Mouse (Mus musculus) midbrain, embryonic 10.5 days (tissue): Measurements from ENCODE around the gene D630039A03Rik. TPM values are rescaled to one million over a fixed set of nuclear protein-coding genes. Genes with fewer than 3 reads are reported as not detected.

Source experiments
- DNase-seq: peaks from one replicate; pipeline ENCODE4 v3.0.0-alpha.2; 2017; ENCODE audit warnings: low spot score
- H3K27ac ChIP-seq: fragments of 300-500 bp; sonication (generic); replicated peaks from 2 replicates; pipeline ENCODE4 v1.5.1; 2016; ENCODE audit warnings: mild to moderate bottlenecking
- H3K27me3 ChIP-seq: fragments of 300-500 bp; sonication (generic); 2 replicates; pipeline ENCODE4 v1.6.1; 2016; ENCODE audit warnings: low read depth, mild to moderate bottlenecking; ENCODE audit not compliant: poor library complexity, severe bottlenecking
- H3K36me3 ChIP-seq: fragments of 300-500 bp; sonication (generic); 2 replicates; pipeline ENCODE4 v1.6.1; 2016; ENCODE audit warnings: mild to moderate bottlenecking, moderate library complexity
- H3K4me1 ChIP-seq: fragments of 300-500 bp; sonication (generic); 2 replicates; pipeline ENCODE4 v1.6.1; 2016
- H3K4me3 ChIP-seq: fragments of 300-500 bp; sonication (generic); 2 replicates; pipeline ENCODE4 v1.5.1; 2016; ENCODE audit warnings: mild to moderate bottlenecking, moderate library complexity
- H3K9me3 ChIP-seq: fragments of 300-500 bp; sonication (generic); replicated peaks from 2 replicates; pipeline ENCODE4 v1.6.1; 2016; ENCODE audit warnings: mild to moderate bottlenecking
- WGBS: fragments of 180-500 bp; shearing (Covaris S2); methylation state at CpG from one replicate; pipeline ENCODE4 v1.1.7; 2016; 5-methylcytosine and 5-hydroxymethylcytosine counted together
- polyA plus RNA-seq: library from polyadenylated mRNA; unstranded; fragments of >200 nt; fragmentation: Nextera tagmentation; extraction: Ambion mirVana; gene quantifications from 2 replicates; pipeline ENCODE4 v1.2.1, GENCODE M21; 2016

Gene D630039A03Rik
- polyA plus RNA-seq, 1 experiment from 2014 or later: 0.10 TPM

DNA sequence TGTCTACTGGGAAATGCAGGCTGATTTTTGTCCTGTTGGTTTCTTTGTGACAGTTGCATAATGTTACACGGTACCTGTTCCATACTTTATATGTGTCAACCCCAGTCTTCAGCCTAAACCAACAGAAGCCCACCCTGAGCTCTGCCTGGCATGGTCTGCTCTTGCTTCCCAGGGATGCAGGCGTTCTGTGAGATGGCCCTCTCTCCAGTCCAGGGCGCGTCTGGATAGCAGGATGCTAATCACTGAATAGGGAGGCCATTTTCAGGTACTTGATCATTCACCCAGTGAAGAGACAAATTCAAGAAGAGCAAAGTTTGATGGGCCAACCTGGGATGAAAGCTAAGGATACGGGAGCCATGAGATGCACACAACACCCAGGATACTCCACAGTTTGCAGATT, 37.0 kb downstream of the D630039A03Rik start:
- Histone ChIP-seq H3K9me3 (no peaks in the 10 kb centered on the region), H3K27ac (no peak overlapping the region), H3K4me1 (no peaks in the 10 kb centered on the region), H3K4me3 (no peak overlapping the region), H3K36me3 (no peaks in the 10 kb centered on the region), H3K27me3 (no peaks in the 10 kb centered on the region)
- WGBS: 91% methylated on average over 5 of the region's 5 CpGs
- no peak for DNase-seq

GRCm38 (mm10) chr4:57867454-57867853, 48.6 kb downstream of the D630039A03Rik start:
- Histone ChIP-seq H3K4me3 (no peak overlapping the region), H3K4me1 (peaks cover 16% of the 10 kb centered on the region), H3K27ac (no peak overlapping the region), H3K36me3 (no peaks in the 10 kb centered on the region), H3K27me3 (no peaks in the 10 kb centered on the region), H3K9me3 (no peaks in the 10 kb centered on the region)
- WGBS: 49% methylated on average over 10 of the region's 10 CpGs
- DNase-seq: no peak

- WGBS: 76% methylated on average over 9 of the region's 9 CpGs
- no peak for DNase-seq
- H3K27me3 ChIP-seq: no peaks in the 10 kb centered on the region
These were observed 49.1 kb downstream of the D630039A03Rik start for GRCm38 (mm10) chr4:57866990-57867389.

GRCm38 (mm10) chr4:57866088-57866487, 50.0 kb downstream of the D630039A03Rik start:
- DNase-seq: no peak
- H3K4me3 ChIP-seq: no peak overlapping the region
- H3K27ac ChIP-seq: no peak overlapping the region
- H3K27me3 ChIP-seq: no peaks in the 10 kb centered on the region
- WGBS: 29% methylated on average over 2 of the region's 2 CpGs
- peaks cover 3% of the 10 kb centered on the region for H3K36me3 ChIP-seq
- H3K9me3 ChIP-seq: no peaks in the 10 kb centered on the region
- peaks cover 16% of the 10 kb centered on the region for H3K4me1 ChIP-seq

More at GRCm38 (mm10) chr4:57866990-57867389, 49.1 kb downstream of the D630039A03Rik start:
- Histone ChIP-seq H3K36me3 (no peaks in the 10 kb centered on the region), H3K9me3 (no peaks in the 10 kb centered on the region), H3K4me1 (peaks cover 16% of the 10 kb centered on the region), H3K4me3 (no peak overlapping the region), H3K27ac (no peak overlapping the region)

GRCm38 (mm10) chr4:57862269-57862986, 53.7 kb downstream of the D630039A03Rik start:
- no peaks in the 10 kb centered on the region for H3K27me3 ChIP-seq
- H3K27ac ChIP-seq: no peak overlapping the region
- WGBS: 84% methylated on average over 9 of the region's 9 CpGs
- no peak overlapping the region for H3K4me3 ChIP-seq
- peaks cover 39% of the 10 kb centered on the region for H3K36me3 ChIP-seq
- H3K9me3 ChIP-seq: no peaks in the 10 kb centered on the region
- peaks cover 14% of the 10 kb centered on the region for H3K4me1 ChIP-seq
- DNase-seq: no peak

- DNase-seq: no peak
- no peaks in the 10 kb centered on the region for H3K27me3 ChIP-seq
- WGBS: 92% methylated on average over 8 of the region's 8 CpGs
- peaks cover 3% of the 10 kb centered on the region; the same call in 1 of the 2 replicates for H3K9me3 ChIP-seq
- no peak overlapping the region for H3K4me3 ChIP-seq
- peaks cover 45% of the 10 kb centered on the region for H3K36me3 ChIP-seq
- peaks cover 9% of the 10 kb centered on the region; the same call in 1 of the 2 replicates for H3K4me1 ChIP-seq
- H3K27ac ChIP-seq: no peak overlapping the region
These were observed 54.2 kb downstream of the D630039A03Rik start for GRCm38 (mm10) chr4:57861856-57862255.

DNA sequence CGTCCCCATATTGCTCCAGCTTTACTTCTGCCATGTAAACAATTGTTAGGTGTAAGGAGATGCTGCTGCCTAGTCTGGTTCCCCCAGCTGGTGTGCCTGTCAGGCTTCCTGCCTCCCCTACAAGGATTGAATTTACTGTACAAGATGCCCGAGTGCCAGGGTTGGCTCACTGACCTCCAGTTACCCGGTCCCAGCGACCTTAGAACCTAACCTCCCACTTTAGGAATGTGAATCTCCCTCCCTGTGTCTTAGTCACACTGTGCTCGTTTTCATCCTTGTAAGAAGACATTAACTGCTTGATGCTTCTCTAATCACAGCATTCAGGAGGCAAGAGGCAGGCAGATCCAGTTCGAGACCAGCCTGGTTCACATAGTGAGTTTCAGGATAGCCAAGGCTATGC, 54.9 kb downstream of the D630039A03Rik start:
- Histone ChIP-seq H3K4me3 (no peak overlapping the region), H3K36me3 (peaks cover 52% of the 10 kb centered on the region), H3K9me3 (peaks cover 10% of the 10 kb centered on the region; the same call in 1 of the 2 replicates), H3K27me3 (no peaks in the 10 kb centered on the region), H3K4me1 (0 out of 2 replicates have a peak, but pooled peaks cover 6% of the 10 kb centered on the region), H3K27ac (no peak overlapping the region)
- DNase-seq: no peak
- WGBS: 83% methylated on average over 6 of the region's 6 CpGs

DNA sequence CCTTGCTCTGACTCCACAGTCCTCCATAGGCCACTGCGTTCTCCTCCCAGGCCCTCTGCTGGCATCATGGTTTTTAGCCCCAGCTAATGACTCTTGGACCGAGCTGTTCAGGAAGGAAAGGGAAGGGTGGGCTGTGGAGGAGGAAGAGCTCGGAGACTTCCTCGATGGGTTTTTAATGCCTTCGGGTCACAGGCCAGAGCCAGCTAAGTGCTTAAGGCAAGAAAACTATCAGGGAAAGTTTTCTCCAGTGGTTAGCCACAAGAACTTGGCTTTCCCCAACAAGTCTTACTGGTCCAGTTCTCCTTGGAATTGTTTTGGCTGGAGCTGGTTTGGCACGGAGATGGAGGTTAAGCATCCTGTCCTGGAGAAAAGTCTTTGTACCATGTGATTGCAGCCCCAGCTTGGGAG, 55.9 kb downstream of the D630039A03Rik start:
- Histone ChIP-seq H3K4me1 (no peaks in the 10 kb centered on the region), H3K27me3 (no peaks in the 10 kb centered on the region), H3K4me3 (no peak overlapping the region), H3K27ac (no peak overlapping the region), H3K36me3 (peaks cover 62% of the 10 kb centered on the region), H3K9me3 (peaks cover 12% of the 10 kb centered on the region; the same call in 1 of the 2 replicates)
- DNase-seq: no peak
- 93% methylated on average over 6 of the region's 6 CpGs for WGBS

Other genes starting within 250 kb of the D630039A03Rik start
- gene Akap2, start 198.6 kb downstream of the D630039A03Rik start, polyA plus RNA-seq: 22.2 and 26.3 TPM in 2 replicates
- gene Txn1, start 40.1 kb upstream of the D630039A03Rik start, polyA plus RNA-seq: 382 and 417 TPM in 2 replicates
- not detected in 2 replicates for gene Txndc8, start 92.8 kb upstream of the D630039A03Rik start, polyA plus RNA-seq